10 mouse cellular contexts compared by ENCODE assay signal in genomic region chr3:94360812-94361211, GRCm38 (mm10). TPM values are rescaled to one million over a fixed set of nuclear protein-coding genes. Genes with fewer than 3 reads are reported as not detected.
DNase-seq lines count a peak whose midpoint lies in the region; ATAC-seq and TF ChIP-seq lines count a peak whose summit lies in the region.
"Had no signal": no experiment of that assay in that cellular context is flagged by ENCODE, and none has a peak within 500 bp of the region (broad histone marks: within the 10 kb centered on the region; RNA-seq: fewer than 3 reads in every experiment).

No protein-coding gene starts in this region.

- TF ChIP-seq POLR2A in cortical plate, adult 2 months (IDR thresholded peaks at IDR 0.05; ENCODE audit: extremely low read depth, insufficient read depth, low read length), result no peak

- 3% methylated on average over 1 of the region's 1 CpGs for WGBS in midbrain, postnatal 0 days
- 3% methylated on average over 1 of the region's 1 CpGs for WGBS in midbrain, embryonic 16.5 days
- 3% methylated on average over 1 of the region's 1 CpGs for WGBS in intestine, embryonic 16.5 days

- H3K4me3 ChIP-seq in gastrocnemius, adult 2 months, result no peak overlapping the region
- H3K4me3 ChIP-seq in midbrain, postnatal 0 days (ENCODE audit: low read depth, low read length), result no peak overlapping the region
- no peak overlapping the region for H3K4me3 ChIP-seq in midbrain, embryonic 16.5 days (ENCODE audit: low read depth, low read length)
- H3K4me3 ChIP-seq in cortical plate, adult 2 months (ENCODE audit: insufficient read depth, low read length), result no peak overlapping the region
- no peak overlapping the region for H3K4me3 ChIP-seq in intestine, embryonic 16.5 days (ENCODE audit: low read length)

- H3K36me3 ChIP-seq in midbrain, postnatal 0 days (ENCODE audit: insufficient read depth, low read length), result no peaks in the 10 kb centered on the region
- H3K36me3 ChIP-seq in midbrain, embryonic 16.5 days (ENCODE audit: control insufficient read depth, insufficient read depth, low read length), result no peaks in the 10 kb centered on the region
- no peaks in the 10 kb centered on the region for H3K36me3 ChIP-seq in intestine, embryonic 16.5 days (ENCODE audit: control insufficient read depth, insufficient read depth, low read length)

- peak; percentile 26 for DNase-seq in gastrocnemius, adult 2 months
- no peak for DNase-seq in gastrocnemius, adult 8-10 months (ENCODE audit: low spot score in 2 of 2)
- DNase-seq in midbrain, postnatal 0 days (ENCODE audit: low spot score), result peak; percentile 72
- peak; percentile 65 for DNase-seq in retina, postnatal 1 day
- DNase-seq in urinary bladder, postnatal 14 days (ENCODE audit: low spot score), result no peak

- intact Hi-C loops in gastrocnemius, adult 2 months (cut with DNase I), result loop anchor here (10.0 kb wide), 2 partner anchors 304 to 544 kb away; no protein-coding TSS in a partner anchor

- TF ChIP-seq CTCF in gastrocnemius, adult 2 months (IDR thresholded peaks at IDR 0.05), result peak; percentile 53
- TF ChIP-seq CTCF in midbrain, postnatal 0 days (IDR thresholded peaks at IDR 0.05), result peak; percentile 64
- TF ChIP-seq CTCF in cortical plate, adult 2 months (IDR thresholded peaks at IDR 0.05; ENCODE audit: extremely low read depth, insufficient read depth, low read length), result peak; percentile 36; the same call in 1 of the 2 replicates

- peaks cover 5% of the 10 kb centered on the region; the same call in 1 of the 2 replicates for H3K4me1 ChIP-seq in midbrain, postnatal 0 days (ENCODE audit: insufficient read depth, low read length)
- H3K4me1 ChIP-seq in midbrain, embryonic 16.5 days (ENCODE audit: control insufficient read depth, insufficient read depth, low read length), result peaks cover 3% of the 10 kb centered on the region; the same call in 1 of the 2 replicates
- no peaks in the 10 kb centered on the region for H3K4me1 ChIP-seq in cortical plate, adult 2 months (ENCODE audit: control insufficient read depth, insufficient read depth, low read length)
- H3K4me1 ChIP-seq in intestine, embryonic 16.5 days (ENCODE audit: control insufficient read depth, insufficient read depth, low read length), result peaks cover 5% of the 10 kb centered on the region

- H3K9ac ChIP-seq in midbrain, postnatal 0 days (replicated peaks; ENCODE audit: low read length, poor library complexity, severe bottlenecking), result no peak overlapping the region
- no peak overlapping the region for H3K9ac ChIP-seq in midbrain, embryonic 16.5 days (ENCODE audit: low read depth, low read length)
- H3K9ac ChIP-seq in intestine, embryonic 16.5 days (ENCODE audit: low read depth, low read length), result no peak overlapping the region

- H3K27ac ChIP-seq in gastrocnemius, adult 2 months, result no peak overlapping the region
- H3K27ac ChIP-seq in midbrain, postnatal 0 days (ENCODE audit: low read depth, low read length), result no peak overlapping the region
- H3K27ac ChIP-seq in midbrain, embryonic 16.5 days (ENCODE audit: low read length), result no peak overlapping the region
- H3K27ac ChIP-seq in cortical plate, adult 2 months (ENCODE audit: insufficient read depth, low read length), result no peak overlapping the region
- H3K27ac ChIP-seq in intestine, embryonic 16.5 days (ENCODE audit: low read length), result no peak overlapping the region

- no peak overlapping the region for H3K4me2 ChIP-seq in midbrain, postnatal 0 days (ENCODE audit: low read depth, low read length, poor library complexity, severe bottlenecking)
- no peak overlapping the region for H3K4me2 ChIP-seq in midbrain, embryonic 16.5 days (ENCODE audit: low read length)
- no peak overlapping the region for H3K4me2 ChIP-seq in intestine, embryonic 16.5 days (ENCODE audit: low read depth, low read length)

- H3K27me3 ChIP-seq in midbrain, postnatal 0 days (ENCODE audit: insufficient read depth, low read length), result no peaks in the 10 kb centered on the region
- H3K27me3 ChIP-seq in midbrain, embryonic 16.5 days (ENCODE audit: control insufficient read depth, insufficient read depth, low read depth, low read length), result no peaks in the 10 kb centered on the region
- peaks cover 4% of the 10 kb centered on the region; the same call in 1 of the 2 replicates for H3K27me3 ChIP-seq in intestine, embryonic 16.5 days (replicated peaks; ENCODE audit: control insufficient read depth, insufficient read depth, low read length)

- ATAC-seq in midbrain, postnatal 0 days (ENCODE audit: low FRiP score), result no peak
- no peak for ATAC-seq in midbrain, embryonic 16.5 days
- ATAC-seq in intestine, embryonic 16.5 days, result no peak

- no peaks in the 10 kb centered on the region for H3K9me3 ChIP-seq in midbrain, postnatal 0 days (ENCODE audit: low read length)
- H3K9me3 ChIP-seq in midbrain, embryonic 16.5 days (replicated peaks; ENCODE audit: control insufficient read depth, low read length, poor library complexity, severe bottlenecking), result peaks cover 3% of the 10 kb centered on the region; the same call in 1 of the 2 replicates
- no peaks in the 10 kb centered on the region for H3K9me3 ChIP-seq in intestine, embryonic 16.5 days (ENCODE audit: control insufficient read depth, low read length)

RNA-seq across cellular contexts. Expression of gene C2cd4d, which starts 1.4 kb away (rescaled TPM):
- total RNA-seq in gastrocnemius, adult 2 months (2021), result not detected
- total RNA-seq in gastrocnemius, adult 8-10 months (2022), result not detected
- 1.7 and 2.8 TPM in 2 replicates for total RNA-seq in midbrain, postnatal 0 days (2014; rRNA removed)
- polyA plus RNA-seq in midbrain, postnatal 0 days (2015; fragmentation: Nextera tagmentation; extraction: Ambion mirVana), result 1.7 and 2.2 TPM in 2 replicates
- 1.6 and 1.7 TPM in 2 replicates for polyA plus RNA-seq in midbrain, embryonic 16.5 days (2015; fragmentation: Nextera tagmentation; extraction: Ambion mirVana)
- polyA plus RNA-seq in cortical plate, adult 2 months (2012; rRNA removed), result 0.61 and 0.70 TPM in 2 replicates
- polyA plus RNA-seq in intestine, embryonic 16.5 days (2015; fragmentation: Nextera tagmentation; extraction: Ambion mirVana), result 0.38 and 0.71 TPM in 2 replicates
- total RNA-seq: megakaryocyte progenitor cell, adult 5-6 weeks had no signal

RNA-seq across cellular contexts. Expression of gene Rorc, which starts 11.8 kb away (rescaled TPM):
- 10 to 100 TPM; 97.8 to 99.7 TPM for total RNA-seq in gastrocnemius, adult 2 months (2021)
- 100 to 1,000 TPM in 3 of 4 experiments, 10 to 100 TPM in 1; 97.2 to 109 (median 105) TPM for total RNA-seq in gastrocnemius, adult 8-10 months (2022)
- 0.42 and 0.60 TPM in 2 replicates for total RNA-seq in midbrain, postnatal 0 days (2014; rRNA removed)
- 0.12 and 0.25 TPM in 2 replicates for polyA plus RNA-seq in midbrain, postnatal 0 days (2015; fragmentation: Nextera tagmentation; extraction: Ambion mirVana)
- polyA plus RNA-seq in midbrain, embryonic 16.5 days (2015; fragmentation: Nextera tagmentation; extraction: Ambion mirVana), result 0.49 and 0.62 TPM in 2 replicates
- 1.9 and 2.0 TPM in 2 replicates for polyA plus RNA-seq in cortical plate, adult 2 months (2012; rRNA removed)
- 11.8 and 14.6 TPM in 2 replicates for polyA plus RNA-seq in intestine, embryonic 16.5 days (2015; fragmentation: Nextera tagmentation; extraction: Ambion mirVana)

RNA-seq across cellular contexts. Expression of gene Them5, which starts 18.9 kb away (rescaled TPM):
- not detected for total RNA-seq in gastrocnemius, adult 2 months (2021)
- total RNA-seq in gastrocnemius, adult 8-10 months (2022), result not detected
- 0.16 TPM in 1 of 2 replicates, not detected in the other for total RNA-seq in midbrain, postnatal 0 days (2014; rRNA removed)
- not detected in 2 replicates for polyA plus RNA-seq in midbrain, postnatal 0 days (2015; fragmentation: Nextera tagmentation; extraction: Ambion mirVana)
- not detected in 2 replicates for polyA plus RNA-seq in midbrain, embryonic 16.5 days (2015; fragmentation: Nextera tagmentation; extraction: Ambion mirVana)
- polyA plus RNA-seq in cortical plate, adult 2 months (2012; rRNA removed), result not detected in 2 replicates
- 0.42 TPM in 1 of 2 replicates, not detected in the other for polyA plus RNA-seq in intestine, embryonic 16.5 days (2015; fragmentation: Nextera tagmentation; extraction: Ambion mirVana)
- total RNA-seq: megakaryocyte progenitor cell, adult 5-6 weeks had no signal
- polyA plus RNA-seq: spleen, adult 2 months had no signal

RNA-seq across cellular contexts. Expression of gene Lingo4, which starts 37.5 kb away (rescaled TPM):
- total RNA-seq in gastrocnemius, adult 2 months (2021), result under 1 TPM; 0.31 to 0.39 TPM
- total RNA-seq in gastrocnemius, adult 8-10 months (2022), result under 1 TPM; 0.29 to 0.40 (median 0.33) TPM
- 1.6 and 1.8 TPM in 2 replicates for total RNA-seq in midbrain, postnatal 0 days (2014; rRNA removed)
- 1.5 TPM in 2 replicates for polyA plus RNA-seq in midbrain, postnatal 0 days (2015; fragmentation: Nextera tagmentation; extraction: Ambion mirVana)
- polyA plus RNA-seq in midbrain, embryonic 16.5 days (2015; fragmentation: Nextera tagmentation; extraction: Ambion mirVana), result 1.2 and 1.6 TPM in 2 replicates
- polyA plus RNA-seq in cortical plate, adult 2 months (2012; rRNA removed), result 0.46 and 0.51 TPM in 2 replicates
- 0.48 and 0.54 TPM in 2 replicates for polyA plus RNA-seq in intestine, embryonic 16.5 days (2015; fragmentation: Nextera tagmentation; extraction: Ambion mirVana)
- total RNA-seq: megakaryocyte progenitor cell, adult 5-6 weeks had no signal

RNA-seq across cellular contexts. Expression of gene Them4, which starts 50.9 kb away (rescaled TPM):
- total RNA-seq in gastrocnemius, adult 2 months (2021), result 10 to 100 TPM in 1 of 2 experiments, 1 to 10 TPM in 1; 7.5 to 10.8 TPM
- 1 to 10 TPM; 5.5 to 7.3 (median 6.0) TPM for total RNA-seq in gastrocnemius, adult 8-10 months (2022)
- total RNA-seq in midbrain, postnatal 0 days (2014; rRNA removed), result 28.7 and 32.7 TPM in 2 replicates
- 72.9 and 73.0 TPM in 2 replicates for polyA plus RNA-seq in midbrain, postnatal 0 days (2015; fragmentation: Nextera tagmentation; extraction: Ambion mirVana)
- 61.8 and 68.6 TPM in 2 replicates for polyA plus RNA-seq in midbrain, embryonic 16.5 days (2015; fragmentation: Nextera tagmentation; extraction: Ambion mirVana)
- polyA plus RNA-seq in cortical plate, adult 2 months (2012; rRNA removed), result 19.3 and 22.3 TPM in 2 replicates
- polyA plus RNA-seq in intestine, embryonic 16.5 days (2015; fragmentation: Nextera tagmentation; extraction: Ambion mirVana), result 18.5 and 19.4 TPM in 2 replicates

Comparison
In these comparisons a context has a peak if more than half of its experiments do, and no peak if none do; other contexts are left out.
1. DNase-seq: peak in gastrocnemius, adult 2 months (single experiment), midbrain, postnatal 0 days (single experiment) and retina, postnatal 1 day (single experiment); none in gastrocnemius, adult 8-10 months (0 of 2) and urinary bladder, postnatal 14 days (single experiment).
2. Peak in every context shown above with its lines, with median percentiles within 50 percentile points of each other: CTCF ChIP-seq.